Mouse (Mus musculus) myocyte (in vitro differentiated cells): ENCODE results near the gene Phospho2. TPM values are rescaled to one million over a fixed set of nuclear protein-coding genes. Genes with fewer than 3 reads are reported as not detected.

ENCODE experiments used
- H3K27me3 ChIP-seq: one replicate; pipeline ENCODE4 v1.6.1; 2011; ENCODE audit not compliant: control insufficient read depth, insufficient read depth, insufficient read length
- H3K36me3 ChIP-seq: one replicate; pipeline ENCODE4 v1.6.1; 2011; ENCODE audit not compliant: control insufficient read depth, insufficient read depth
- H3K4me2 ChIP-seq: one replicate; pipeline ENCODE4 v1.6.1; 2011; ENCODE audit warnings: low read depth, control low read depth
- H3K4me3 ChIP-seq: one replicate; pipeline ENCODE4 v1.5.1; 2011; ENCODE audit warnings: mild to moderate bottlenecking, control low read depth, moderate library complexity
- H3K79me2 ChIP-seq: one replicate; pipeline ENCODE4 v1.6.1; 2011; ENCODE audit not compliant: control insufficient read depth, insufficient read depth
- H3ac ChIP-seq: one replicate; pipeline ENCODE4 v1.6.1; 2011; ENCODE audit not compliant: control insufficient read depth, insufficient read length
- CEBPB ChIP-seq: IDR thresholded peaks from 2 replicates; pipeline ENCODE4 v1.6.1; 2011; ENCODE audit warnings: mild to moderate bottlenecking, moderate library complexity; ENCODE audit not compliant: poor library complexity, insufficient read depth, severe bottlenecking
- E2F4 ChIP-seq: IDR thresholded peaks from one replicate; pipeline ENCODE4 v1.6.1; 2011; ENCODE audit warnings: mild to moderate bottlenecking, control low read depth, moderate library complexity; ENCODE audit not compliant: insufficient read depth
- MAX ChIP-seq: IDR thresholded peaks from one replicate; pipeline ENCODE4 v1.6.1; 2011; ENCODE audit warnings: low read depth, mild to moderate bottlenecking, control low read depth
- MYOD1 ChIP-seq, 3 experiments: IDR thresholded peaks; one replicate each; pipeline ENCODE4 v1.6.1; 2011; ENCODE audit warnings: control low read depth in 2 of 3, low read depth in 2 of 3, mild to moderate bottlenecking in 2 of 3, moderate library complexity in 1 of 3; ENCODE audit not compliant: insufficient read length in 2 of 3, control insufficient read depth in 1 of 3
- MYOG ChIP-seq, 3 experiments: IDR thresholded peaks; one replicate each; pipeline ENCODE4 v1.6.1; 2011; ENCODE audit warnings: control low read depth in 2 of 3, low read depth in 2 of 3, mild to moderate bottlenecking in 2 of 3; ENCODE audit not compliant: insufficient read length in 2 of 3, control insufficient read depth in 1 of 3, insufficient read depth in 1 of 3
- POLR2A ChIP-seq: IDR thresholded peaks from one replicate; pipeline ENCODE4 v1.6.1; 2011; ENCODE audit warnings: low read depth, mild to moderate bottlenecking, control low read depth, moderate library complexity; ENCODE audit not compliant: insufficient read length
- POLR2AphosphoS2 ChIP-seq: IDR thresholded peaks from one replicate; pipeline ENCODE4 v1.6.1; 2011; ENCODE audit warnings: low read depth, control low read depth; ENCODE audit not compliant: insufficient read length
- REST ChIP-seq: IDR thresholded peaks from one replicate; pipeline ENCODE4 v1.6.1; 2011; ENCODE audit warnings: mild to moderate bottlenecking, control low read depth, moderate library complexity; ENCODE audit not compliant: insufficient read depth, insufficient read length
- SRF ChIP-seq: IDR thresholded peaks from one replicate; pipeline ENCODE4 v1.6.1; 2011; ENCODE audit warnings: low read depth; ENCODE audit not compliant: control insufficient read depth, insufficient read length
- TCF12 ChIP-seq: IDR thresholded peaks from one replicate; pipeline ENCODE4 v1.6.1; 2011; ENCODE audit warnings: mild to moderate bottlenecking, control low read depth; ENCODE audit not compliant: poor library complexity, insufficient read depth, severe bottlenecking
- TCF3 ChIP-seq: IDR thresholded peaks from one replicate; pipeline ENCODE4 v1.6.1; 2011; ENCODE audit warnings: low read depth, control low read depth; ENCODE audit not compliant: insufficient read length
- USF1 ChIP-seq: IDR thresholded peaks from one replicate; pipeline ENCODE4 v1.6.1; 2011; ENCODE audit warnings: low read depth, mild to moderate bottlenecking, control low read depth, moderate library complexity
- polyA plus RNA-seq: library from polyadenylated mRNA; unstranded; fragments of >200 nt; fragmentation: generic; extraction: Trizol; gene quantifications from one replicate; pipeline ENCODE4 v1.2.1, GENCODE M21; 2012; ENCODE audit warnings: missing spikeins

Phospho2 gene
- polyA plus RNA-seq, 1 experiment = 11.5 TPM

DNA sequence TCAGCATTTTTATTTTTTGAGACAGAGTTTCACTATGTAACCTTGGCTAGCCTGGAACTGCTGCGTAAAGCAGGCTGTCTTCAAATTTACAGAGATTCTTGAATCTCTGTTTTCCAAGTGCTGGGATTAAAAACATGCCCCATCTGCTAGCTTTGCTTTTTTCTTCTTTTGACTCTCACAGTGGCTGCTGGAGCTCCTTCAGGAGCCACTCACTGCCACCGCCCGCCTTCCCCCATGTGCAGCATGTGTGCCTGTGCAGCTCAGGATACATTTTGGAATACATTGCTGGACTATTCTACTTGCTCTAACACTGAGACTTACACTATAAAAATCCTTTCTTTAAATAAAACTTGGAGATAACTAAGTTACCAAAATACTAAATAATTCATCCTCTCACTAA, 16.1 kb upstream of the Phospho2 start:
- H3K36me3 ChIP-seq = peaks cover 4% of the 10 kb centered on the region
- no peak overlapping the region for H3K4me3 ChIP-seq
- H3K4me2 ChIP-seq = no peak overlapping the region
- H3K27me3 ChIP-seq = no peaks in the 10 kb centered on the region
- H3ac ChIP-seq = no peak overlapping the region
- TF ChIP-seq MYOG (IDR thresholded peaks at IDR 0.05; ENCODE audit: control insufficient read depth in 1 of 3, insufficient read depth in 1 of 3, insufficient read length in 2 of 3, low read depth in 2 of 3) (no peak), MAX (no peak), SRF (no peak), MYOD1 (IDR thresholded peaks at IDR 0.05; ENCODE audit: control insufficient read depth in 1 of 3, insufficient read length in 2 of 3, low read depth in 2 of 3) (no peak), REST (no peak), CEBPB (no peak), POLR2A (no peak), USF1 (no peak), POLR2AphosphoS2 (no peak), TCF12 (no peak), E2F4 (no peak), TCF3 (no peak)
- H3K79me2 ChIP-seq = no peaks in the 10 kb centered on the region

DNA sequence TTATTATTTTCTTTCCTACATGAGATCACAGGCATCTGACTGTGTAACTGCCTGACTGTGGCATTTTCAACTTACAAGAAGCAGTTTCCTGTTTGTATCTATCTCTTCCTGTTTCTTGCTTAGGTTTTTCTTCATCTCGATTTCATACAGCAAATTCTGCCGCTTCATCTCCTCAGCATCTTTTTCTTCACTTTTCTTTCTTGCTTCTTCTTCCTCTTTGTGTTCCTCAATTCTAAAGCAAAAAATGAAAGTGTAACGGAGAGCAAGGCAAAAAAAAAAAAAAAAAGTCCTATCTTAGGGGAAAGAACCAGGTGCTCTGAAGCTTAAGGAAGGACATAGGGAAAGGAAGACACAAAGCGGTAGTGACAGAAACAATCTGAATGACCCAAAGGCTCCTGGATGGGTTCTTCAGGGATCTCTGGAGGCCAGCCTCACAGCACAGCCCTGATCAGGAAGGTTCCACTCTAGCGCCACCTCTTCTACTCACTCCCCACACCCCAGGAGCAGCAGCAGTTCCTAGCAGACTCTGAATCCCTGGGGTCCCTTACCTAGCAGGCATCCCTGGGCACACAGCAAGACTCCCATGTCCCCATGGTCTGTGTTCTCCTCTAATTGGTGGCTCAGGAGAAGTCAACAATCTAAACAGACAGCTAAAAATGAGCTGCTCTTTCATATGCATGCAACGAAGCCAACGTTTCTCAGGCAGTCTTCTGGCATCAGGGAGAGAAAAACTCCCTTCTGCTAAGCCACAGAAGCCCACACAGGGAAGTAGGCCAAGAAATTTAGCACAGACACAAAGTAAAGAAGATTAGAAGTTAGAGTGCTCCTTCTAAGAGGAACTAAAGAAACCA, 11.2 kb upstream of the Phospho2 start:
- Histone ChIP-seq H3ac (no peak overlapping the region), H3K4me2 (no peak overlapping the region), H3K27me3 (no peaks in the 10 kb centered on the region), H3K4me3 (no peak overlapping the region), H3K79me2 (no peaks in the 10 kb centered on the region), H3K36me3 (peaks cover 4% of the 10 kb centered on the region)
- TF ChIP-seq MAX (no peak), REST (no peak), MYOG (IDR thresholded peaks at IDR 0.05; ENCODE audit: control insufficient read depth in 1 of 3, insufficient read depth in 1 of 3, insufficient read length in 2 of 3, low read depth in 2 of 3) (no peak), MYOD1 (IDR thresholded peaks at IDR 0.05; ENCODE audit: control insufficient read depth in 1 of 3, insufficient read length in 2 of 3, low read depth in 2 of 3) (no peak), TCF12 (no peak), E2F4 (no peak)

DNA sequence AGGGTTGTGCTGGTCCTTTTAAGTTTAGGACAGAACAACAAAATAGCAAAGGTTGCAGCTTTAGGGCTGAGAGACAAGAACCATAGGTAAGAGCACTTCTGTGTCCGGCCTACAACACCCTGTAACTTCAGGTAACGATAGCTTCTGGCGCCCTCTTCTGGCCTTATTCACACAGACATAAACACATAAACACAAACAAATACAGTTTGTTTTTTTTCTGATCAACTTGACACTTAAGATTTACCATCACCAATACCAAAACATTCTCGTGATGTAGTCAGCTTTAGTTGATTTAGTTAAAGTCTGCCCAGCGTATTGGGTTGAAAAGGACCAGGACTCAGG, 10.6 kb upstream of the Phospho2 start:
- no peaks in the 10 kb centered on the region for H3K27me3 ChIP-seq
- peaks cover 4% of the 10 kb centered on the region for H3K36me3 ChIP-seq
- TF ChIP-seq MYOG (IDR thresholded peaks at IDR 0.05; ENCODE audit: control insufficient read depth in 1 of 3, insufficient read depth in 1 of 3, insufficient read length in 2 of 3, low read depth in 2 of 3) = no peak
- no peak for TF ChIP-seq TCF12
- no peak for TF ChIP-seq MYOD1 (IDR thresholded peaks at IDR 0.05; ENCODE audit: control insufficient read depth in 1 of 3, insufficient read length in 2 of 3, low read depth in 2 of 3)
- no peak for TF ChIP-seq CEBPB
- TF ChIP-seq USF1 = no peak
- TF ChIP-seq MAX = no peak
- TF ChIP-seq SRF = no peak
- no peak for TF ChIP-seq POLR2AphosphoS2
- no peak for TF ChIP-seq REST
- no peak for TF ChIP-seq POLR2A
- TF ChIP-seq E2F4 = no peak
- TF ChIP-seq TCF3 = no peak
- H3K79me2 ChIP-seq = no peaks in the 10 kb centered on the region
- H3K4me2 ChIP-seq = no peak overlapping the region
- H3ac ChIP-seq = no peak overlapping the region
- H3K4me3 ChIP-seq = no peak overlapping the region

- TF ChIP-seq E2F4 = no peak
- no peak for TF ChIP-seq CEBPB
- TF ChIP-seq TCF3 = no peak
- Histone ChIP-seq H3ac (peak overlapping the region; percentile 83), H3K27me3 (no peaks in the 10 kb centered on the region), H3K79me2 (no peaks in the 10 kb centered on the region), H3K36me3 (peaks cover 7% of the 10 kb centered on the region), H3K4me2 (peak overlapping the region; percentile 92), H3K4me3 (peak overlapping the region; percentile 56)
Measured at GRCm38 (mm10) chr2:69788974-69789373, 449 bp upstream of the Phospho2 start.

DNA sequence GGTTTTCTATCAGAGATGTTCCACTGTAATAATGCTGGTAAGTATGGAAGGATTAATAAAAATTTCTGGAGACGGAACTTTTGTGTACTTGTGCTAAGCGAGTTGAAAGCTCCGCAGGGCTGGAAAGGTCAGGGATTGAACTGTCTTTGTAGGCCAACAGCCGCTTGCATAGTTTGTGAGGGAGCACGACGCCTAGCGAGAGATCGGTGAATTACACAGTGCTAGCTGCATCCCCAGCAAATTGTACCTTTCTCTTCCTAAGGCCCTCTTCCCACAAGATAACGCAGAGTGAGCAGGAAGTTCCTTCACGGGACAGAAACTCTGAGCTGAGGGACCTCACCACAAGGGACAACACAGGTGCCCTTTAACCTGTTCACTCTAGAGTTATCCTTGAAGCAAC, 862 bp downstream of the Phospho2 start:
- H3ac ChIP-seq = peak overlapping the region; percentile 83
- H3K27me3 ChIP-seq = no peaks in the 10 kb centered on the region
- peak overlapping the region; percentile 95 for H3K4me2 ChIP-seq
- peaks cover 13% of the 10 kb centered on the region for H3K36me3 ChIP-seq
- no peak for TF ChIP-seq MYOG (IDR thresholded peaks at IDR 0.05; ENCODE audit: control insufficient read depth in 1 of 3, insufficient read depth in 1 of 3, insufficient read length in 2 of 3, low read depth in 2 of 3)
- no peak for TF ChIP-seq TCF3
- no peak for TF ChIP-seq SRF
- H3K4me3 ChIP-seq = peak overlapping the region; percentile 56
- no peaks in the 10 kb centered on the region for H3K79me2 ChIP-seq
